Mouse (Mus musculus): Measurements from ENCODE around the gene Slc4a4. TPM values are rescaled to one million over a fixed set of nuclear protein-coding genes. Genes with fewer than 3 reads are reported as not detected.
A peak's percentile ranks its signal among the peaks of the same experiment; 100 is the strongest.
"Not testable (repeated sequence)": the region's sequence is repeated elsewhere in the genome, so short reads cannot be mapped to it uniquely, and the experiment has no call there.

Gene Slc4a4
- total RNA-seq, 4 experiments from 2014 or later = 20.2 to 38.8 (median 23.6) TPM

- no peak for DNase-seq (ENCODE audit: low spot score in 2 of 2)
These were observed 73.9 kb downstream of the Slc4a4 start for GRCm38 (mm10) chr5:88960342-88961105.

- no peak for DNase-seq (ENCODE audit: low spot score in 2 of 2)
These were observed 74.7 kb downstream of the Slc4a4 start for GRCm38 (mm10) chr5:88961351-88961761.

GRCm38 (mm10) chr5:88964685-88965290 is 78.2 kb downstream of the Slc4a4 start:
- no peak for DNase-seq (ENCODE audit: low spot score in 2 of 2)

GRCm38 (mm10) chr5:88966507-88966906 is 79.9 kb downstream of the Slc4a4 start:
- DNase-seq (ENCODE audit: low spot score in 2 of 2) = no peak

GRCm38 (mm10) chr5:88968923-88969639 is 82.5 kb downstream of the Slc4a4 start:
- no peak for DNase-seq (ENCODE audit: low spot score in 2 of 2)

GRCm38 (mm10) chr5:88971554-88971953 is 84.9 kb downstream of the Slc4a4 start:
- DNase-seq (ENCODE audit: low spot score in 2 of 2) = no peak

GRCm38 (mm10) chr5:88972277-88972676 is 85.7 kb downstream of the Slc4a4 start:
- DNase-seq (ENCODE audit: low spot score in 2 of 2) = no peak

GRCm38 (mm10) chr5:88973130-88973529 is 86.5 kb downstream of the Slc4a4 start:
- no peak for DNase-seq (ENCODE audit: low spot score in 2 of 2)

GRCm38 (mm10) chr5:88975694-88976093 is 89.1 kb downstream of the Slc4a4 start:
- DNase-seq (ENCODE audit: low spot score in 2 of 2) = no peak

- DNase-seq (ENCODE audit: low spot score in 2 of 2) = no peak
These were observed 89.8 kb downstream of the Slc4a4 start for GRCm38 (mm10) chr5:88976428-88976827.

GRCm38 (mm10) chr5:88980740-88981139 is 94.1 kb downstream of the Slc4a4 start:
- DNase-seq (ENCODE audit: low spot score in 2 of 2) = no peak

- peak in 1 of 2 experiments; percentile 27 for DNase-seq (ENCODE audit: low spot score in 2 of 2)
These were observed 94.8 kb downstream of the Slc4a4 start for GRCm38 (mm10) chr5:88981243-88982014.

GRCm38 (mm10) chr5:88982040-88982736 is 95.6 kb downstream of the Slc4a4 start:
- no peak for DNase-seq (ENCODE audit: low spot score in 2 of 2)

GRCm38 (mm10) chr5:88983170-88983569 is 96.6 kb downstream of the Slc4a4 start:
- no peak for DNase-seq (ENCODE audit: low spot score in 2 of 2)

- peak in 1 of 2 experiments; percentile 33 for DNase-seq (ENCODE audit: low spot score in 2 of 2)
These were observed 97.0 kb downstream of the Slc4a4 start for GRCm38 (mm10) chr5:88983652-88984051.

GRCm38 (mm10) chr5:88989018-88989417 is 102.4 kb downstream of the Slc4a4 start:
- DNase-seq (ENCODE audit: low spot score in 2 of 2) = no peak

- DNase-seq (ENCODE audit: low spot score in 2 of 2) = no peak
These were observed 103.7 kb downstream of the Slc4a4 start for GRCm38 (mm10) chr5:88990196-88990747.

GRCm38 (mm10) chr5:88991309-88991708 is 104.7 kb downstream of the Slc4a4 start:
- not testable (repeated sequence) for DNase-seq (ENCODE audit: low spot score in 2 of 2)

GRCm38 (mm10) chr5:88994533-88994932 is 107.9 kb downstream of the Slc4a4 start:
- no peak for DNase-seq (ENCODE audit: low spot score in 2 of 2)

- DNase-seq (ENCODE audit: low spot score in 2 of 2) = no peak
These were observed 109.6 kb downstream of the Slc4a4 start for GRCm38 (mm10) chr5:88996246-88996645.

All from gastrocnemius, adult 8-10 months (tissue).